In genomic region chr3:41234191-41234590, GRCm38 (mm10) we compare ENCODE assay signal across 22 mouse cellular contexts.
DNase-seq lines count a peak whose midpoint lies in the region; ATAC-seq lines count a peak whose summit lies in the region.
"Had no signal": no experiment of that assay in that cellular context is flagged by ENCODE, and none has a peak within 500 bp of the region (broad histone marks: within the 10 kb centered on the region; RNA-seq: fewer than 3 reads in every experiment).

No protein-coding gene starts in this region.

- H3K79me2 ChIP-seq in macrophage (ENCODE audit: inconsistent target), result no peaks in the 10 kb centered on the region

- H3K4me3 ChIP-seq in kidney, embryonic 15.5 days (replicated peaks), result no peak overlapping the region
- no peak overlapping the region for H3K4me3 ChIP-seq in lung, embryonic 16.5 days (ENCODE audit: low read length)
- H3K4me3 ChIP-seq in macrophage (ENCODE audit: inconsistent target), result no peak overlapping the region
- H3K4me3 ChIP-seq: embryonic facial prominence, embryonic 10.5 days; forebrain, embryonic 12.5 days; layer of hippocampus, adult 2 months; neural tube, embryonic 12.5 days had no signal

- 67% methylated on average over 7 of the region's 7 CpGs for WGBS in kidney, embryonic 15.5 days
- 68% methylated on average over 7 of the region's 7 CpGs for WGBS in lung, embryonic 16.5 days
- WGBS in macrophage (ENCODE audit: missing documents), result 81% methylated on average over 7 of the region's 7 CpGs

- no peak overlapping the region for H3K27ac ChIP-seq in kidney, embryonic 15.5 days
- H3K27ac ChIP-seq in lung, embryonic 16.5 days (ENCODE audit: low read length), result no peak overlapping the region
- H3K27ac ChIP-seq in macrophage, result peak overlapping the region; percentile 77
- H3K27ac ChIP-seq: embryonic facial prominence, embryonic 10.5 days; forebrain, embryonic 12.5 days; hindbrain, embryonic 14.5 days; layer of hippocampus, adult 2 months; liver, embryonic 14.5 days; neural tube, embryonic 12.5 days had no signal

- H3K4me2 ChIP-seq in kidney, embryonic 15.5 days, result no peak overlapping the region
- H3K4me2 ChIP-seq in lung, embryonic 16.5 days (ENCODE audit: low read depth, low read length), result no peak overlapping the region
- H3K4me2 ChIP-seq: forebrain, embryonic 12.5 days; hindbrain, embryonic 14.5 days; midbrain, embryonic 11.5 days; neural tube, embryonic 12.5 days had no signal

- H3K27me3 ChIP-seq in kidney, embryonic 15.5 days, result no peaks in the 10 kb centered on the region
- H3K27me3 ChIP-seq in lung, embryonic 16.5 days (ENCODE audit: control insufficient read depth, insufficient read depth, low read depth, low read length), result no peaks in the 10 kb centered on the region
- H3K27me3 ChIP-seq: forebrain, embryonic 12.5 days; neural tube, embryonic 12.5 days had no signal

- H3K9ac ChIP-seq in kidney, embryonic 15.5 days, result no peak overlapping the region
- no peak overlapping the region for H3K9ac ChIP-seq in lung, embryonic 16.5 days (ENCODE audit: low read length)
- H3K9ac ChIP-seq: forebrain, embryonic 12.5 days; hindbrain, embryonic 14.5 days; liver, embryonic 14.5 days; neural tube, embryonic 12.5 days had no signal

- no peaks in the 10 kb centered on the region for H3K9me3 ChIP-seq in kidney, embryonic 15.5 days (replicated peaks)
- H3K9me3 ChIP-seq in lung, embryonic 16.5 days (ENCODE audit: control insufficient read depth, low read length), result no peaks in the 10 kb centered on the region
- H3K9me3 ChIP-seq: embryonic facial prominence, embryonic 10.5 days; forebrain, embryonic 12.5 days; G1E; neural tube, embryonic 12.5 days had no signal

- peak; percentile 70; the same call in 1 of the 2 replicates for ATAC-seq in kidney, embryonic 15.5 days (replicated peaks; ENCODE audit: low FRiP score)
- 0 out of 2 replicates have a peak, but pooled peaks have one; percentile 34 for ATAC-seq in lung, embryonic 16.5 days (ENCODE audit: low read depth)
- ATAC-seq: activated CD4-positive, CD25-positive, alpha-beta regulatory T cell, adult 4 months had no signal

- no peaks in the 10 kb centered on the region for H3K36me3 ChIP-seq in kidney, embryonic 15.5 days
- no peaks in the 10 kb centered on the region for H3K36me3 ChIP-seq in lung, embryonic 16.5 days (ENCODE audit: control insufficient read depth, insufficient read depth, low read length)
- H3K36me3 ChIP-seq in macrophage (ENCODE audit: inconsistent target), result no peaks in the 10 kb centered on the region
- H3K36me3 ChIP-seq: embryonic facial prominence, embryonic 10.5 days; forebrain, embryonic 12.5 days; G1E; neural tube, embryonic 12.5 days had no signal

- H3K4me1 ChIP-seq in kidney, embryonic 15.5 days, result peaks cover 1% of the 10 kb centered on the region; the same call in 1 of the 2 replicates
- no peaks in the 10 kb centered on the region for H3K4me1 ChIP-seq in lung, embryonic 16.5 days (replicated peaks; ENCODE audit: control insufficient read depth, insufficient read depth, low read length)
- H3K4me1 ChIP-seq: forebrain, embryonic 12.5 days; neural tube, embryonic 12.5 days had no signal

- DNase-seq in adrenal gland, postnatal 14 days, result peak; percentile 34
- DNase-seq in adrenal gland, adult 8-10 months, result no peak
- DNase-seq in kidney, adult 18-20 months, result no peak
- DNase-seq in lung, postnatal 14 days, result no peak
- DNase-seq: cerebellum, adult 8-10 months; gastrocnemius, postnatal 14 days; heart, postnatal 10 days; layer of hippocampus, postnatal 36 days; right cerebral cortex, postnatal 4 days; thymus, postnatal 36 days had no signal
